ENCODE assay signal across 10 mouse cellular contexts in the genomic region with DNA sequence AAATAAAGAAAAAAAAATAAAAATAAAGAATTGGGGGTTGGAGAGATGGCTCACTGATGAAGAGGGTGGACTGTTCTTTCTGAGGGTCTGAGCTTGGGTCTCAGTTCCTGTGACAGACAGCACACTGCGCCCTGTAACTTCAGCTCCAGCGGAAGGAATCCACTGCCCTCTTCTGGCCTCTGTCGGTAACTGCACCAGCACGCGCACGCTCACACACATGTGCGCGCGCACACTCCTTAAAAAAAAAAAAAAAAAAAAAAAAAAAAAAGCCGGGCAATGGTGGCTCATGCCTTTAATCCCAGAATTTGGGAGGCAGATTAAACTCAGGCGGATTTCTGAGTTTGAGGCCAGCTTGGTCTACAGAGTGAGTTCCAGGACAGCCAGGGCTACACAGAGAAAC. TPM values are rescaled to one million over a fixed set of nuclear protein-coding genes. Genes with fewer than 3 reads are reported as not detected.
DNase-seq lines count a peak whose midpoint lies in the region; ATAC-seq lines count a peak whose summit lies in the region.
"Had no signal": no experiment of that assay in that cellular context is flagged by ENCODE, and none has a peak within 500 bp of the region (broad histone marks: within the 10 kb centered on the region; RNA-seq: fewer than 3 reads in every experiment).

No protein-coding gene starts in this region.

- H3K9me3 ChIP-seq in hindbrain, embryonic 15.5 days = no peaks in the 10 kb centered on the region
- no peaks in the 10 kb centered on the region for H3K9me3 ChIP-seq in hindbrain, embryonic 14.5 days (ENCODE audit: control insufficient read depth, low read length)
- H3K9me3 ChIP-seq: embryonic facial prominence, embryonic 15.5 days; heart, embryonic 15.5 days had no signal

- H3K4me3 ChIP-seq in hindbrain, embryonic 15.5 days = no peak overlapping the region
- H3K4me3 ChIP-seq in hindbrain, embryonic 14.5 days (replicated peaks; ENCODE audit: low read length) = no peak overlapping the region
- H3K4me3 ChIP-seq: embryonic facial prominence, embryonic 15.5 days; heart, embryonic 15.5 days had no signal

- no peak overlapping the region for H3K27ac ChIP-seq in hindbrain, embryonic 15.5 days (replicated peaks)
- no peak overlapping the region for H3K27ac ChIP-seq in hindbrain, embryonic 14.5 days
- H3K27ac ChIP-seq: heart, embryonic 15.5 days had no signal

- no peak for DNase-seq in hindbrain, embryonic 14.5 days (ENCODE audit: low spot score)
- peak; percentile 22 for DNase-seq in urinary bladder, postnatal 14 days (ENCODE audit: low spot score)
- DNase-seq in urinary bladder, adult 18-20 months (ENCODE audit: low spot score in 2 of 2) = no peak
- DNase-seq in natural killer cell, adult 2 months (ENCODE audit: low spot score in 2 of 2) = no peak
- DNase-seq in cerebellum, adult 11-12 months = no peak

- no peaks in the 10 kb centered on the region for H3K36me3 ChIP-seq in hindbrain, embryonic 15.5 days
- H3K36me3 ChIP-seq in hindbrain, embryonic 14.5 days (replicated peaks; ENCODE audit: control insufficient read depth, insufficient read depth) = no peaks in the 10 kb centered on the region
- H3K36me3 ChIP-seq: embryonic facial prominence, embryonic 15.5 days; heart, embryonic 15.5 days had no signal

- no peak overlapping the region for H3K9ac ChIP-seq in hindbrain, embryonic 15.5 days
- H3K9ac ChIP-seq in hindbrain, embryonic 14.5 days = no peak overlapping the region
- H3K9ac ChIP-seq: embryonic facial prominence, embryonic 15.5 days; heart, embryonic 15.5 days had no signal

- no peak for ATAC-seq in hindbrain, embryonic 15.5 days (ENCODE audit: low FRiP score, low read depth)
- no peak for ATAC-seq in hindbrain, embryonic 14.5 days (ENCODE audit: low FRiP score)
- 0 out of 2 replicates have a peak, but pooled peaks have one; percentile 38 for ATAC-seq in granulocyte monocyte progenitor cell, adult 5-6 weeks (replicated peaks; ENCODE audit: poor library complexity, severe bottlenecking)
- no peak for ATAC-seq in megakaryocyte, adult 5-6 weeks (ENCODE audit: poor library complexity, severe bottlenecking)

- H3K4me2 ChIP-seq in hindbrain, embryonic 15.5 days = peak overlapping the region; percentile 35; the same call in 1 of the 2 replicates
- no peak overlapping the region for H3K4me2 ChIP-seq in hindbrain, embryonic 14.5 days (replicated peaks)
- H3K4me2 ChIP-seq: embryonic facial prominence, embryonic 15.5 days had no signal

- no peaks in the 10 kb centered on the region for H3K4me1 ChIP-seq in hindbrain, embryonic 15.5 days (replicated peaks)
- H3K4me1 ChIP-seq in hindbrain, embryonic 14.5 days (replicated peaks; ENCODE audit: control insufficient read depth, insufficient read depth, low read length) = no peaks in the 10 kb centered on the region
- H3K4me1 ChIP-seq: embryonic facial prominence, embryonic 15.5 days had no signal

- H3K27me3 ChIP-seq in hindbrain, embryonic 15.5 days = no peaks in the 10 kb centered on the region
- H3K27me3 ChIP-seq in hindbrain, embryonic 14.5 days (ENCODE audit: control insufficient read depth, insufficient read depth, low read length) = no peaks in the 10 kb centered on the region
- H3K27me3 ChIP-seq: embryonic facial prominence, embryonic 15.5 days; heart, embryonic 15.5 days had no signal

- WGBS in hindbrain, embryonic 15.5 days = 42% methylated on average over 11 of the region's 11 CpGs
- 53% methylated on average over 11 of the region's 11 CpGs for WGBS in hindbrain, embryonic 14.5 days

RNA-seq across cellular contexts. Expression of a gene that starts 24.4 kb away (rescaled TPM):
- 30.9 and 34.8 TPM in 2 replicates for polyA plus RNA-seq in hindbrain, embryonic 15.5 days (2015; fragmentation: Nextera tagmentation; extraction: Ambion mirVana)
- polyA plus RNA-seq in hindbrain, embryonic 14.5 days (2014; fragmentation: Nextera tagmentation; extraction: Ambion mirVana) = 27.3 and 29.7 TPM in 2 replicates
- 15.3 and 23.4 TPM in 2 replicates for total RNA-seq in granulocyte monocyte progenitor cell, adult 5-6 weeks (2014; fragmentation: Nextera tagmentation)
- 23.2 and 31.8 TPM in 2 replicates for total RNA-seq in granulocyte monocyte progenitor cell, adult 5-6 weeks (2017)
- total RNA-seq in megakaryocyte, adult 5-6 weeks (2015) = 6.7 and 8.8 TPM in 2 replicates
- total RNA-seq in megakaryocyte, adult 5-6 weeks (2017) = 13.8 and 17.2 TPM in 2 replicates
